Mouse (Mus musculus): ENCODE data around the gene Adgrl1. TPM values are rescaled to one million over a fixed set of nuclear protein-coding genes. Genes with fewer than 3 reads are reported as not detected.
"Not testable (repeated sequence)": the region's sequence is repeated elsewhere in the genome, so short reads cannot be mapped to it uniquely, and the experiment has no call there.

Gene Adgrl1
- total RNA-seq, 1 experiment from 2014 or later: 114 TPM

DNA sequence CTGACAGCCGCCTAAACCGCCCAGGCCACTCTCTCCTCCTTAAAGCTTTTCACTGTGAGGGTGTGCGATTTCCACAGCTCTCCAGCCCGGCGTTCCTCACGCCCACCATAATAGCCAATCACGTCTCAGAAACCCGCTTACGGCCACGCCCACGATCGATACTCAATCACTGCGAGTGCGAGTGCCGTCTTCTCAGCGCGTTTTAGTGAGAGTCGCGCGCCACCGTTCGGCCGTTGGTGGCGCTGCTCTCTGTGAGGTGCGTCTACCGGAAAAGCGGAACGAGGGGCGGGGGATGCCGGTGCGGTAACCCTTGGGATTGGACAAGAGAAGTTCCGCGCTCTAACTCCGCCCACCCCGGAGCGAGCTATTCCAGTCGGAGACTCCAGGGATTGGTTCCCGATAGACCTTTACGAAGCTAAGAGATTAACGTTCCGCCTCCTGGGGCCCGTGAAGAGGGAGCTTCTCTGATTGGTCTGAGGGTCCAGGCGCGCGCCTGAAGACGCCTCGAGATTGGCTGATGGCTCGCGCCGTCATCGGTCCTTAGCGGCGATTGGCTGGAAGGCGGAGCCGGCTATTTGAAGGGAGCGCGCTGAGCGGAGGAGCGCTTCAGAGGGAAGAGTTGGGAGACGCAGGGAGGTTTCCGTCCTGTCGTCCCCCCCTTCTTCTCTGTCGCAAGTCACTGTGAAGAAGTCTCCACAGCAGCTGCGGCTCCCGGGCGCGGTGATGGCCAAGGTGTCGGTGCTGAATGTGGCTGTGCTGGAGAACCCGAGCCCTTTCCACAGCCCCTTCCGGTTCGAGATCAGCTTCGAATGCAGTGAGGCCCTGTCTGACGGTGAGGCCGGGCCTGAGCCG is 55.4 kb downstream of the Adgrl1 start, which contains the start of the genes Gm10644 and Asf1b:
Gene Gm10644 (minus strand): TSS at position 100 of the 852 bp plus-strand sequence.
Gene Asf1b (plus strand): TSS at position 402 of the 852 bp plus-strand sequence.
- DNase-seq: peak; percentile 97

GRCm38 (mm10) chr8:83955958-83956218 is 56.0 kb downstream of the Adgrl1 start:
- no peak for DNase-seq

GRCm38 (mm10) chr8:83956789-83957188 is 56.9 kb downstream of the Adgrl1 start:
- no peak for DNase-seq

- no peak for DNase-seq
These were observed 64.3 kb downstream of the Adgrl1 start for GRCm38 (mm10) chr8:83964015-83964765.

DNA sequence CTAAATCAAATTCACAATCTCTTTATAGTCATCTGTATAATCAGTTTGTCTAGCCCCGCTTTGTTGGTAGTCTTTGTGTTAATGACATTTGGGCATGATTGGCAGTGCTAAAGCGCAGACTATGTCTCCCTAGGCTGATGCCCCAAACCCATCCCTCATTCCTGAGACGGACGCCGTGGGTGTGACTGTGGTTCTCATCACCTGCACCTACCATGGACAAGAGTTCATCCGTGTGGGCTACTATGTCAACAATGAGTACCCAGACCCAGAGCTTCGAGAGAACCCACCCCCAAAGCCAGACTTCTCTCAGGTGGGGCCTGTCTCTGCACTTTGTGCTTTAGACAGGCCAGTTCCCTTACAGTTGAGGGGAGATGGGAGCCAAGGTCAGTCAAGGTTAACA is 67.8 kb downstream of the Adgrl1 start:
- no peak for DNase-seq

DNA sequence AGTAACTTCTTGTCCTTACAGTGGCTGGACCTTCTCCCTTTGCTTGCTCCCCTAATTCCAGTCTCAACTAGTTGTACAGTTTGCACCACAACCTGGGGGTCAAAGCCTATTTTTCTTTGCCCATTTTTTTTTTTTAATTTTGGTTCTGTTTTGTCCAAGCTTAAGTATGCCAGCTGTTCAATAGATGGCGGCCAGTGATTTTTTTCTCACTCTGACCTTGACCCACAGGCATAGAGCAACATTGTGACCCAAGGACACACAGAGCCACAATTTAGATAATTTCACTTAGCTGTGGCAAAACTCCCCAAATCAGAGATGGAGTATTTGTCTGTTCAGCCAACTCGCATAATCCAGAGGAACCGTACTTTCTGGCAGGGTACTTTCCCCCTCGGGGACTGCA is 71.2 kb downstream of the Adgrl1 start:
- no peak for DNase-seq

DNA sequence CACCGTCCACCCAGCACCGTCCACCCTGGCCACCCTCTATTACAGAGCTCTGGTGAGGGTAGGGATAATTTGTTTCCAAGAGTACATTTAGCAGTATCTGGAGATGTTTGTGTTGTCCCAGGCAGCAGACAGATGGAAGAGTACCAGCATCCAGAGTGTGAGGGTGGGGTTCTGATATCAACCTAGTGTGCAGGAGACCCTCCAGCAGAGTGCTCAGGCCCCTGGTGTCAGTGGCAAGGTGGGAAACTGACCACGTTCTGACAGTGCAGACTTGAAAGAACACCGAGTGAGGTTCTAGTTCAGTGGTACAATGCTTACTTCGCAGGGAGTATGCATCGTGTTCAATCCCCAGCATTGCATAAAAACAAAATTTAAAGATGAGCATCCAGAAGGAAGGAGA is 71.8 kb downstream of the Adgrl1 start:
- no peak for DNase-seq

DNA sequence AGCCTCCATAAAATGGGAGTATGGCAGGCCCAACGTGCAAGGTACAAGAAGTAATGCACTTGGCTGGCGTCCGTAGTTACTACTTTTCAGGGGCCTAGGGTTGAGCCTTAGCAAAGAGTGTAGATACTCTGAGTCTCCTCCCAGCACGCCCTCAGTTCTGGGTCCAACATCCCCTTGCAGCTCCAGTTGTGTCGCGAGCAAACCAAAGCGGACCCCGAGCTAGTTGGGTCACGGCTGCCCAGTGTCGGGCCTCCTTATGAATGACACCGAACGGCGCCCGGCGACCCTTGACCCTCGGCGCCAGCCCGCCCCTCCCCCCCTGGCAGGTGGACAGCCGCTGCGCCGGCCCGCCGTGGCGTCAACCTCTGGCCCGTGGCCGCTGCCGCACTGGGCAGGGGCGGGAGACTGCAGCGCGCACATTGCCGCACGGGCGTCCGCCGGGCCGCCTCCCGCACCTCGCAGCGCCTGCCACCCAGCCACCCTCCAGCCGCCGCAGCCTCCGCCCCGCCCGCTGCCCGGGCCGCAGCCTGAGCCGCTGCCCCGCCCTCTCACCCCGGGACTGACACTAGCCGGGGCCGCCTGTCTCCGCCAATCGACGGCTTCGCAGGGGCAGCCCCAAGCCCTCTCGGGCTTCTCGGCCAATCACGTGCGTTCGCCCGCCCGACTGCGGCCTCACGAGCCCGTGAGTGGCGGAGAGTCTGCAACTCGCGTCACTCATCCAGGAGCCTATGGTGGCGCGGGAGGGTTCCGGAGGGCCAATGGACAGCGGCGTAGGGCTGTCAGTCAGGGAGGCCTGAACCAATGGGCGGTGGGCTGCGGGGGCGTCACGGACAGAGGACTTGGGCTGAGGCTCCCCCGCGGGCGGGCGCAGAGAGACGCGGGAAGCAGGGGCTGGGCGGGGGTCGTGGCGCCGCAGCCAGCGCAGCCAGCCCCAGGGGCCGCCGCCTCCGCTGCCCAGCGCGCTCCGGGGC is 72.5 kb downstream of the Adgrl1 start, which contains the start of gene Prkaca:
Gene Prkaca (plus strand): TSS at position 844 of the 971 bp plus-strand sequence.
- peak; percentile 99 for DNase-seq

DNA sequence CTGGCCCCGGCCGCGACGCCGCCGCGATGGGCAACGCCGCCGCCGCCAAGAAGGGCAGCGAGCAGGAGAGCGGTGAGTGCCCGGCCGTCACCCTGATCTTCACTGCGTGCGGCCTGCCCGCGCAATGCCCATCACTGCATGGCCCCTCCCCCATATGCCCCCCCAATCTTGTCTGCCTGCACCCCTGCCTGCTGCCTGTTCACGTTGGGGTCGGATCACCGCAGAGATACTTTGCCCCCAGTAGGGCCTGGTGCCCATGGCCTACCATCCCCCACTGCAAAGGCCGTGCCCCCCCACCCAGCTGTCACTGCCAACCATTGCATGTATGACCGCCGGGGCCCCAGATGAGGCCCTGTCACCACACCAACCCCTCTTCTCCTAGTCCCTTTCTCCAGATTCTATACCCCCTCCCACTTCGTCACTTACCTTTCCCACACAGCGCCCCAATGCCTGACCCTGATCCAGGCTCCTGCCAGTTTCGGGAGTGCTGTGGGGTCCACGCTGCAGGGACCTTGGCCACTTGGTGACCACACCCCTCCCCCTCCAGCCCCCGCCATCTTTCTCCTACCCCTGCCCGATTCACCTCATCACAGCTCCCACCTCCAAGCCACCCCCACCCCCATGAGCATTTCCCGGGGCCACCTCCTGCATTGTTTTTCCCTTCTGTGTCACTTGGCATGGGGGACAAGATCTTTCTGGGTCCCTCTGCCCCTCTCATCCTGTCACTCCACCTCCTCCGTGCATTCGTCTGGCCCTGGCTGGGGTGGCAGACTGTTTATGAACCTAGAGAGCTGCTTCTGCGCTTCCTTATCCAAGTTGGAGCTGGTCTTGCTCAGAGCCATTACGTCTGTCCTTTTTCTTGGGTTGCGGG is 73.5 kb downstream of the Adgrl1 start:
- peak; percentile 24 for DNase-seq

- no peak for DNase-seq
These were observed 74.6 kb downstream of the Adgrl1 start for GRCm38 (mm10) chr8:83974521-83974920.

DNA sequence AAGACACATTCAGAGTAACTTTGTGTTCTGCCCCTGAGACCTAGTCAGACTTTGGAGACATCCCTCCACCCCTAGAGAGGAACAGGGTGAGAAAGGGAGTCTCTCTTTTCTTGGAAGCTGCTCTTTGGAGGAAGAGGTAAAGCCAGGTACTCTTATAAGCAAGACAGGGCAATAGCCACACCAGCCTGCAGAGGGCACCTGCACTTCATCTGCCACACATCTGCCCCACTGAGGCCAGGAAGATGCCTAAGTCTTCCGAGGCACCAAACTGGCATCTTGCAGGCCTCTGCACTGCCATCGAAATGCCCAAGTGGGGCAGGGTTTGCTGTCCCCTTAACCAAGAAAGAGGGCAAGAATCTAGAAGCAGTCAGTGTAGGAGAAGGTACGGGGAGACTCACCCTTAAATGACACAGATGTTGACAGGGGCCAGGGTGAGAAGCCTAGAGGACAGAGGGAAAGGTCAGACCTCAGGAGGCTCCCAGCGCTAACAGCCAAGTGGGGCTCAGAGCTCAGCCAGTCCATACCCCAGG is 76.3 kb downstream of the Adgrl1 start:
- no peak for DNase-seq

DNA sequence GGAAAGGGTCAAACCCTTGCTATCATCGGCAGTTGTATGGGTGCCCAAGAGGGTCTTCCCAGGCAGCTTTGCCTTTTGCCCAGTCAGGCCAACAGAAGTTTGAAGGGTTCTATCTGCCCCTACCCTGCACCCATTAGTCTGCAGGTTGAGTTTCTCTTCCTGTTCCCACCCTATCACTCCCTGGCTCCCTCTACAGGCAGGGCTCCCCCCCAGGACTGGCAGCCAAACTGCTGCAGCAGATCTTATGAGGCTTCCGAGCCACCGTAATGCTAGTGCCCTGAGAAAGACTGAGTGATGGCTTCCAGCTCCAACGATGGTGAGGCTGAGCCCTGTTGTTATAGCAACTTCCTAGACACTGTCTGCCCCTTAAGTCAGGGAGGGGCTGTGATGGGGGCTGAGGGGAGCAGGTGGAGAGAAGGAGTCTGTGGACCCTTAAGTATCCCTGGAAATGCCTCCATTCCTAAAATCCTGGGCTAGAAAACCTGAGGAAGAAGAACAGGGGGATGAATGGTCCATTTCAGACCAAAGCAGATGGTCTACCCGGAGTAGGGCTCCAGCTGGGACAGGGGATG is 77.0 kb downstream of the Adgrl1 start:
- DNase-seq: no peak

- DNase-seq: peak; percentile 33
These were observed 77.7 kb downstream of the Adgrl1 start for GRCm38 (mm10) chr8:83977646-83978045.

GRCm38 (mm10) chr8:83978200-83978599 is 78.3 kb downstream of the Adgrl1 start:
- DNase-seq: no peak

GRCm38 (mm10) chr8:83980250-83980649 is 80.3 kb downstream of the Adgrl1 start:
- no peak for DNase-seq

DNA sequence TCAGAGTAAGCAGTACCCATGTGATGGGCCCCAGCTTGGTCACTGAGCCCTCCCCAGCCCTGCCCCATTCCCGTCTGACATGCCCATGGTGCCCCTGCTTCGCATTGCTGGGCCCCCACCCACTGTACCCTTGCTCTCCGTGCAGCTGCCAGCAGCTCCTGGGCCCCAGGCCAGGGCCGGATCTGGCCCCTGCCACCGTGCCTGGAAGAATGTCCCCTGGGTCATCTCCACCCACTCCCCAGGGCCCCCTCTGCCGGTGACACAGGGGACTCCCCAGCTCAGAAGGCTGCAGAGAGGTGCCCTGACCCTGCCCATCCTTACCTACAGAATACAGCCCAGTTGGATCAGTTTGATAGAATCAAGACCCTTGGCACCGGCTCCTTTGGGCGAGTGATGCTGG is 80.9 kb downstream of the Adgrl1 start:
- DNase-seq: peak; percentile 52

GRCm38 (mm10) chr8:83981533-83981932 is 81.6 kb downstream of the Adgrl1 start:
- DNase-seq: no peak

DNA sequence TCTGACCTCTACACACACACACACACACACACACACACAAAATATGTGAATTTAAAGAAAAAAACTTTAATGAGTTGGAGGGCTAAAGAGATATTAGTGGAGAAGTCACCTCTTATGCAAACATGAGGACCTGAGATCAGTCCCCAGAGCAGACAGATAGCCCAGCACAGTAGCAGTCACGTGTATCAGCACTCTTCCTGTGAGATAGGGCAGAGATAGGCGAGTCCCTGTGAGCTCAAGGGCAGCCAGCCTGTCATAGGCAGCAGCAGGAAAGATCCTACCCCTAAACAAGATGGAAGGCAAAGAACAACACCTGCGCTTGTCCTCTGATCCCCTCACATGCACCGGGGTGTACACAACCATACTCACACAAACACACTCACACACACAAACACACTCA is 82.5 kb downstream of the Adgrl1 start:
- DNase-seq: no peak

- not testable (repeated sequence) for DNase-seq
These were observed 83.3 kb downstream of the Adgrl1 start for GRCm38 (mm10) chr8:83983222-83983621.

DNA sequence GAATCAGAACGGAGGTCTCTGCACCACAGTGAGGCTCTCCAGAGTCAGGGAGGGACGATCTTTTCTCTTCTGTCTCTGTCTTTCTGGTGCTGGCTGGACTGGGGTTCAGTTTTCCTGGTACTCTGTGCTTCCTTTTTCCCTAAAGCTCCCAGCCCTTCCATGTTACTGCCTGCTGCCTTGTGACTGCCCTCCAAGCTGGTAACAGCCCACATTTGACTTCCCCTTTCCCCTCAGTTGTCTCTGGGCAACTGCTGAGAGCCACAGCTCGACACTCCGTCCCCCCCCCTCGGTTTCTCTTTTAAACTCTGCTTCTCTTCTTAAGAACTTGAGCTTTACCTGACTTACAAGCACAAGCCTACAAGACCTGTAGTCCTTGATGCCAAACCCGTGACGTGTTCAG is 89.3 kb downstream of the Adgrl1 start:
- DNase-seq: no peak

- no peak for DNase-seq
These were observed 90.3 kb downstream of the Adgrl1 start for GRCm38 (mm10) chr8:83990170-83990569.

All from adrenal gland, postnatal 25 days (tissue).